Mouse (Mus musculus) monocyte, adult 2 months (primary cell): ENCODE results near the gene Ggps1.
"Not testable (repeated sequence)": the region's sequence is repeated elsewhere in the genome, so short reads cannot be mapped to it uniquely, and the experiment has no call there.

ENCODE experiments used
- DNase-seq, 2 experiments: peaks; one replicate each; pipeline ENCODE4 v3.0.0; 2022; ENCODE audit warnings: low spot score in 2 of 2, low read depth in 1 of 2

Gene Ggps1

GRCm38 (mm10) chr13:14039292-14039965, 23.9 kb downstream of the Ggps1 start, which contains the start of gene Tbce:
Gene Tbce, minus strand, starts transcription at chr13:14039638.
- peak; percentile 66 to 80 for DNase-seq

- no peak for DNase-seq
Measured at GRCm38 (mm10) chr13:14038911-14039291, 24.4 kb downstream of the Ggps1 start.

GRCm38 (mm10) chr13:14035875-14036630, 27.2 kb downstream of the Ggps1 start:
- no peak for DNase-seq

GRCm38 (mm10) chr13:14035352-14035751, 27.9 kb downstream of the Ggps1 start:
- not testable (repeated sequence) for DNase-seq

GRCm38 (mm10) chr13:14034073-14034348, 29.3 kb downstream of the Ggps1 start:
- DNase-seq = no peak

GRCm38 (mm10) chr13:14033309-14034072, 29.8 kb downstream of the Ggps1 start:
- DNase-seq = no peak

GRCm38 (mm10) chr13:14026154-14026820, 37.0 kb downstream of the Ggps1 start:
- no peak for DNase-seq

GRCm38 (mm10) chr13:14025554-14025953, 37.7 kb downstream of the Ggps1 start:
- DNase-seq = no peak

GRCm38 (mm10) chr13:14021417-14021816, 41.9 kb downstream of the Ggps1 start:
- not testable (repeated sequence) for DNase-seq

- no peak for DNase-seq
Measured at GRCm38 (mm10) chr13:14018852-14019251, 44.4 kb downstream of the Ggps1 start.

GRCm38 (mm10) chr13:14018283-14018682, 45.0 kb downstream of the Ggps1 start:
- no peak for DNase-seq

GRCm38 (mm10) chr13:14015609-14016008, 47.7 kb downstream of the Ggps1 start:
- DNase-seq = no peak

- DNase-seq = no peak
Measured at GRCm38 (mm10) chr13:14014540-14014939, 48.7 kb downstream of the Ggps1 start.

GRCm38 (mm10) chr13:14014001-14014400, 49.3 kb downstream of the Ggps1 start:
- DNase-seq = no peak

- DNase-seq = no peak
Measured at GRCm38 (mm10) chr13:14011454-14011995, 51.8 kb downstream of the Ggps1 start.

GRCm38 (mm10) chr13:14006056-14006455, 57.2 kb downstream of the Ggps1 start:
- DNase-seq = no peak

GRCm38 (mm10) chr13:14004999-14005398, 58.3 kb downstream of the Ggps1 start:
- DNase-seq = no peak

- DNase-seq = no peak
Measured at GRCm38 (mm10) chr13:14004086-14004485, 59.2 kb downstream of the Ggps1 start.

- no peak for DNase-seq
Measured at GRCm38 (mm10) chr13:14002706-14003105, 60.6 kb downstream of the Ggps1 start.
